Mouse (Mus musculus) liver, adult 2 months (tissue): ENCODE data around the gene Adamts12.

ENCODE experiments used
- CTCF ChIP-seq: fragments of 200-500 bp; IDR thresholded peaks from 2 replicates; pipeline ENCODE4 v1.5.1; 2011; ENCODE audit warnings: low read depth, low read length, control low read depth
- POLR2A ChIP-seq: fragments of 200-500 bp; IDR thresholded peaks from 2 replicates; pipeline ENCODE4 v1.6.1; 2011; ENCODE audit warnings: low read length, control low read depth; ENCODE audit not compliant: insufficient read depth; ENCODE audit errors: extremely low read depth

DNA sequence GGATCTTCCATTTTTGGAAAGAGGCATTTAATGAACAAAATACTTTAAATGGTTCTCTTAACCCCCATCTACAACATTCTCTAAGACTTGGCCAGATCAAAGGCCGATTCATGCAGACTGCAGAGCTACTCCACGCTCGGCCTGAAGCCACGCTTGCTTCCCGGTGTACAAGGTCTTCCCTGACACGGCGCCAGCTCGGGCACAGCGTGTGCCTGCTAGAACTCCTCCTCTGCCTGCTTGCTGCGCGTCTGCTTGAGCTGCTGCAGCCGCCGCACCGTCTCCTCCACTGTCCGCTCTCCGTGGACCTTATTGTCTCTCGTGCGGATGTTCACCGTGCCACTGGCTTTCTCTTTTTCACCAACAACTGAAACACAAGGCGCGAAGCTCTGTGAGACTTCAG, 319.2 kb downstream of the Adamts12 start:
- TF ChIP-seq POLR2A (no peak), CTCF (no peak)
